Mouse (Mus musculus) spleen, adult 2 months (tissue): ENCODE measurements around the gene Adcy5.

Source experiments
- CTCF ChIP-seq: fragments of 200-500 bp; IDR thresholded peaks from 2 replicates; pipeline ENCODE4 v1.5.1; 2011; ENCODE audit warnings: mild to moderate bottlenecking, inconsistent platforms; ENCODE audit not compliant: insufficient read depth, insufficient read length, insufficient replicate concordance; ENCODE audit errors: extremely low read depth
- POLR2A ChIP-seq: fragments of 200-500 bp; IDR thresholded peaks from 2 replicates; pipeline ENCODE4 v1.6.1; 2011; ENCODE audit warnings: low read depth, low read length, inconsistent platforms

DNA sequence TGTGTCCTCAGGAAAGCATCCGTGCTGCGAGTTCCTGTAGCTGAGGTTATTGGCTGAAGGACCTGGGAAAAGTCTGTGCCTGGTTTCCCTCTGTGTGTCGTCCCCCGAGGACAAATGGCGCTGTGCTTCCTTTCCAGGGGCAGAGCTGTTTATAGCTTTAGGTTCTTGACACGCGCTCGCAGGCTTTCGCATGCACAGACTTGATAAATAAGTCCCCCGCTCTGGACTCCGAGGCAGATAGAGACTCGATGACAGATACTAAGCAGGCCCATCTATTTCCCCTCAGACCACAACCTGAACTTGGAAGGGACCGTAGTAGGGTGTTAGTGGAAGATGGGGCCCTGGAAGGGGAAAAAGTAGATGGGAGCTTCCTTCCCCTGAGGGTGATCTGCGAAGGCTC lies 70.0 kb downstream of the Adcy5 start:
- TF ChIP-seq CTCF: no peak
- no peak for TF ChIP-seq POLR2A
